Mouse (Mus musculus) liver, adult 2 months (tissue): ENCODE measurements around the gene Crispld2.

ENCODE experiments used
- CTCF ChIP-seq: fragments of 200-500 bp; IDR thresholded peaks from 2 replicates; pipeline ENCODE4 v1.5.1; 2011; ENCODE audit warnings: low read depth, low read length, control low read depth
- POLR2A ChIP-seq: fragments of 200-500 bp; IDR thresholded peaks from 2 replicates; pipeline ENCODE4 v1.6.1; 2011; ENCODE audit warnings: low read length, control low read depth; ENCODE audit not compliant: insufficient read depth; ENCODE audit errors: extremely low read depth

- TF ChIP-seq CTCF = no peak
- TF ChIP-seq POLR2A = no peak
These were observed 43.9 kb upstream of the Crispld2 start for GRCm38 (mm10) chr8:119948340-119948739.
